Mouse (Mus musculus) retina, adult 2 months (tissue): ENCODE data around the gene Gda.

ENCODE experiments used
- DNase-seq: peaks from one replicate; pipeline ENCODE4 v3.0.0-alpha.2; 2012; ENCODE audit warnings: low read depth, low spot score

Gda gene

DNA sequence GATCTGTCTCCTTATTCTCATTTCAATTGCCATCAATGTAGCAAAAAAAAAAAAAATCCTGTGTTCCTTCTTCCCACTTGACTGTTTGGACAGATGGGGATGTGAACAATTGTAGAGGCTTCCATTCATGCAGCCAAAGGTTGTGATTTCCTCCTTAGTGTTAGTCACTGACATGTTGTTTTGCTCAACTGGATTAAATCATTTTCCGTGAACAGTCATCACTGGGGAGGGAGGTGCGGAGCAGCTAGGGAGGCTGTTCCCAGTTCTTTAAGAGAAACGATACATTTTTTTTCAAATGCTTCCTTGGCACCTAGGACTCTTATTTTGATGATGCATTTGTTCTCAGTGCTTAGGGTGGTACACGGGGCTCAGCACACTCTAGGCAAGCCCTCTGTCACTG is 15.8 kb downstream of the Gda start:
- DNase-seq, result no peak

DNA sequence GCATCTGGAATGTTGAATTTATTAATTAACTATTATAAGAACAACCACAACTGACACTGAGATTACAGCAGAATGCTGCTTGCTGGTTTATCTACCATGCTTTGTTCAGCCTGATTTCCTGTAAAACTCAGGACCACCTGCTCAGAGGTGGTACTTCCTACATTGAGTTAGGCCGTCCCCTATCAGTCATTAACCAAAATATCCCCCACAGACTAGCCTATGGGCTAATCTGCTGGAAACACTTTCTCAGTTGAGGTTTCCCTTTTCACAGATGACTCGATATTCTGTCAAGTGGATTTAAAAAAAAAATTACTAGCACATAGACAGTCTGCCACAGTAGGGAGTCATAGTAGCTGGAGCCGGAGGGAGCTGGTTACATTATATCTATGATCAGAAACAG is 31.5 kb downstream of the Gda start:
- no peak for DNase-seq

DNA sequence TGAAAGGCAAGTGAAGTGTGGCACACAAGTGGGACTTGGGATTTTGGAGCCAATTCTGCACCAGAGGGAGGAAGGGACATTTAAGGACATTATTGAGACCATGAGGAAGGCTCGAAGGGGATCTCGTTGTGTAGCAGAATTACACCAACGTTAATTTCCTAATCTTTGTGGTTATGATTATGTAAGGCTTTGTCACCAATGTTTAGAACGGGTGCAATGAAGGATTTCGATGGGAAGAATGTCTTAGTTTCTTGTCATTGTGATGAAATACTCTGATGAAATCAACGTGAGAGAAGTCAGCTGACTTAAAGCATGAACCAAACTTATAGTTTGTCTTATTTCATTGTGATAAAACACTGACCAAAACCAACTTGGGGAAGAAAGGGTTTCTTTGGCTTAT is 32.4 kb downstream of the Gda start:
- no peak for DNase-seq

DNA sequence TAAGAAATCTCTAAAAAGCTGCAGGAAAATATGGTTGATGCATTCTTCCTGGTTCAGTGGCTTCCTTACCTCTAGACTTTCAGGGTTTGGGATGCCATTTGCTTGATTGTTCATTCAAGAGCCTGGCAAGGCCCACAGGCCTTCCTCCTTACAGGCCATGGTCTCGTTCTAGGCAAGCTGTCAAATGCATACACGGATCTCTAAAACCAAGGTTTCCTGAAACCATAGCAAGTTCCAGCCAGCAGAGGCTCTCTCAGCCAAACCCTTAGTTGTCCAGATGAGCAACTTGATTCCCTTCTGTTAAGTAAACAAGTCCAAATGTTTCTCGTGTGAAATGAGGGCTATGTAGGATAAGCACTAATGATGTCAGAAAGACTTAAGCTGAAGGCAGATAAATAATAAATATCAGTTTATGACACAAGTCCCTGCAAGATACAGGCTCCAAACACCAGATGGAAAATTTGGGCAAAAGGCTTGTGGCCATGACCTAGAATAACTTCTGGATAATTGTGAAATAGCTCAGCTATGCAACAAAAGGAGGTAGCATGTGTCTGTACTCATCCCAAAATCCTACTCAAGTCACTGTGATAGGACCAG is 34.0 kb downstream of the Gda start:
- no peak for DNase-seq

DNA sequence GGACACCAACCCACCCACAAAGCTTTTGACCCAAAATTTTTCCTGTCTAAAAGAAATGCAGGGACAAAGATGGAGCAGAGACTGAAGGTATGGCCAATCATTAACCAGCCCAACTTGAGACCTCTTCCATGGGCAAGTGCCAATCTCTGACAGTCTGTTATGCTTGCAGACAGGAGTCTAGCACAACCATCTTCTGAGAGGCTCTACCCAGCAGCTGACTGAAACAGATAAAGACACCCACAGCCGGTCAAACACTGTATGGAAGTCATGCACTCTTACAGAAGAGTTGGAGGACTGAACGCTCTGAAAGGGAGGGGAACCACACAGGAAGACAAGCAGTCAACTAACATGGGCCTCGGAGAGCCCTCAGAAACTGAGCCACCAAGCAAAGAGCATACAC is 36.7 kb downstream of the Gda start:
- no peak for DNase-seq

DNA sequence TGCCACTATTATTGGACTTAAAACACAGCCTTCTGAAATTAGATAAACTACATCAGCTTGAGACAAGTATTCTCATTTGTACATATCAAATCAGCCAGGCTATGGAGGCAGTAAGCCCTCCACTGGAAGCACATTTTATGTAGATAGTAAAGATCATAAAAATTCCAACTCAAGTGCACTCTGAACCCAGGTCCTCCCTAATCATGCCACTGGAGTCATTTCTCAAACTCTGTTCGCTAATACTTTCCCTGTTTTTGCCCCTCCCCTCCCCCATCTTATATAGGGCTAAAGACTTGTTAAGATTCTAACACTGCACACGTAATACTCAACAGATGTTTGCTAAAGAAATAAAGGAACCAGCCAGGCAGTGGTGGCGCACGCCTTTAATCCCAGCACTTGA is 39.9 kb downstream of the Gda start:
- DNase-seq, result no peak

DNA sequence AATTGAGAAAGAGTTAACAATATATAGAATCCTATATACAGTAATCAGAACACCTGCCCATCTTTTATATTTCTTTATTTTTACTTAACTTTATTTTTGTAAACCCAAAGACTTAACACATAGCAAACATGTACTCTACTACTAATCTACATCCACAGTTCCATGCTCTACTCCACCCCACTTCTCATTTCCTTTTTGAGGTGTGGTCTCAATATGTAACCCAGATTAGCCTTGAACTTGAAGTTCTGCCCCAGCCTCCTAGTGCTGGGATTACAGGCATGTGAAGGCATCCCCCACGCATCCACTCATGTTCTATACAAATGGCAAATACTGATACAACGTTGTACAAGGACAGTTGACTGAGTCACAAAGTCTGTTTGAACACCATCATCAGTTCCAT is 40.4 kb downstream of the Gda start:
- DNase-seq, result no peak

DNA sequence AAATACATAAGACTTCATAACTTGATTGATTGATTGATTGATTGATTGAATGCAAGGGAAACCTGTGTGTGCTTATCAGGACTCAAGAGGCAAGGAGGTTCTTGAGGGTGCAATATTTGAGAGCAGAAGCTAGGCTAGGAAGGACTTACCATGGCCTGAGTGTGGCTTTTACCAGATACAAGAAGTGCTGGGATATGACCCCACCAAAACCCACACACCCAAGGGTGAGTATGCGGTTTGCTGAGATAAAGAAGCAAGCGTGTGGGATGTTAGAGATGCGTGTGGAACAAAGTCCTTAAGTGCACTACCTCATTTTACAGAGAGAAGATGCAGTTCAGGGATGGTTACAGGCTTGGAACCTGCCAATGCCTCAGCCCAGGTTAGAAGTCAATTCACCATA is 41.0 kb downstream of the Gda start:
- DNase-seq, result no peak

DNA sequence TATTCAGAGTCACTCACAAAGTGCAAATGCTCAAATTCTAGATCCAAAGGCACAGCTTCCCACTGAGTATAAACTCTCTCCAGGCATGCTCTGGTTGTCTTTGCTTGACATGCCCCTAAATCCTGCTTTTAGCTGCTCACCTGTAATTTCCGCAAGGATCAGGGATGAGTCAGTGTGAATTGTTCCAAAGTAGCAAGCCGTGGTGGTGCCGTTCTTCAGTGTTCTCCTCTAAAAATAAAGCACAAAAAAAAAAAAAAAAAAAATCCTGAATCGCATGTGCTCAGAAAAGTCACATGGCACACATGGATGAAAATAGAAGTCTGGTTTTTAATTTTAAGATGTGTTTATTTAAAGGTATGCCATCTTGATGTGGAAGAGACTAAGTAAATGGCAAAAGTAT is 47.9 kb downstream of the Gda start:
- DNase-seq, result no peak

DNA sequence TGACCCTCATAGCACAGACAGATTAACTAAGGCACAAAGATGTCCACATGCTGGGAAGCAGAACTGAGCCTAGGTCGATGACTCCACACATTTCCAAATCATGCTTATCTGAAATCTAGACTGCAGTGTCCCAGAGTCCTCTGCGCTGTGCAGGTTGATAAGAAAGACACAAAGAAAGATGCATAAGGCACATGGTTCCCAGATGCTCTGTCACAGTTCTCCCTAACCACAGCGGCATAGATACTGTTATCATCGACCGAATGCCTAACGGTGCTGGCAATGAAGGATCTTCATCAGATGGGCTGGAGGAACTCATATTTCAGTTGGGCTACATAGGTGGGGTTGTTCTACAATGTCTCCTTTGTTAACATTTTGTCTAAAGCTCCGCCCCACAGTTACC is 49.5 kb downstream of the Gda start:
- DNase-seq, result no peak

DNA sequence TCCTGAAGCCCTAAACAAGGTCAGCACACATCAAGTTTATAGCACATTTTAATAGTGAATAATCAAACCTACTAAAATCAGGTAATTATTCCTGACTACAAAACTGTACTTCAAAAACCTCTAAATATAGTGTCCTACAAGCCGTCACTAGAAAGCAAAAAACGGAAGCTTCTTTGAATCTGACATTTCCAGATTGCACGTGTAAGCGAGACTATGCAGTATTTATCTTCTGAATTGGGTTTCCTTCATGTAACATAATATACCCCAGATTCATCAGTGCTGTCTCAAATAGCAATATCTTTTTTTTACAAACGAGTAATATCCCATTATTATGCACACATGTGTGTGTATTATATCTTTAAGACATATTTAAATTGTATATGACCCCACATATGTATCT is 54.8 kb downstream of the Gda start:
- DNase-seq, result no peak

DNA sequence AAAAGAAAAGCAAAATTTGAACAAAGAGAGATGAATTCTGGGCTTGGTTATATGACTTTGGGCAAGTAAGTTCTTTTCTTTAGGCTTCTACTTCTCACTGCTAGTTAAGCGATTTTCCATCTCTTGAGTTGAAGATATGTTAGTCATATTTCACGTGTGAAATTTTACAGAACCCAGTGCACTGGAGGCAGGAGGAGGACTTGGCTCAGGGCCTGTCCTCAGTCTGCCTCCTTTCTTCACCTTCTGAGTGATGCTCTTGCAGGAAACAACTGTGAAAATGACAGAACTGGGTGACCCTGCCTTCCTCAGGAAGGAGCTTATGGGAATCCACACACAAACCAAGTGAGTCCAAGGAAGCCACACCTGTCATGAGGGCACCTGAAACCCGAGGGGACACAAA is 57.9 kb downstream of the Gda start:
- no peak for DNase-seq

DNA sequence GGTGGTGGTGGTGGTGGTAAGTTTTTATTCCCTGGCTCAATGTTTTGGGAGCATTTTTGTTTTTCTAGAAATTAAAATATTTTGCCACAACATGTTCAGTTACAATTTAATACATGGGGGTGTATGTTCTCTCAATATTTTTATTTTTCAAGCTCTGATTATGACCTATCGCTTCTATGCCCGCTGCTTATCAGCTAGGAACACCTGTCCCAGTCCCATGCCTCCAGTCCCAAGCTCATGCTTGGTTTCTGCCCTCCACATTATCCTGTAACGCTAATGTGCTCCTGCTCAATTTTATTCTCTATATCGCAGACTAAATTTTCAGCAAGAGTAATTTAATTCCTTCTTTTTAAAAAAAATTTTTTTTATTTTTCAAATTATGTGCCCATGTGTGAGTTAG is 64.1 kb downstream of the Gda start:
- DNase-seq, result no peak

DNA sequence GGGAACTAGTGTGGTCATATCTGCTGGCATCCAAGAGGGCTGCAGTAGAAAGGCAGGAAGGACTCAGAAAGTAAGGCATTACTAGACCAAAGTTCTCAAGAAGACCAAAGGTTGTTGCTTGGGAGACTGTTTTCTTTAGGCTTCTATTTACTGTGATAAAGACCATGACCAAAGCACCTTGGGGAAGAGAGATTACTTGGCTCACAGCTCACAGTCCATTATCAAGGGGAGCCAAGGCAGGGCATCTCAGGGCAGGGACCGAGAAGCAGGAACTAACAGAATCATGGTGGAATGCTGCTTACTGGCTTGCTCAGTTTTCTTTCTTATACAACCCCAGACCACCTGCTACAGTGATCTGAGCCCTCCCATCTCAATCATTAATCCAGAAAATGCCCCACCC is 65.9 kb downstream of the Gda start:
- no peak for DNase-seq

DNA sequence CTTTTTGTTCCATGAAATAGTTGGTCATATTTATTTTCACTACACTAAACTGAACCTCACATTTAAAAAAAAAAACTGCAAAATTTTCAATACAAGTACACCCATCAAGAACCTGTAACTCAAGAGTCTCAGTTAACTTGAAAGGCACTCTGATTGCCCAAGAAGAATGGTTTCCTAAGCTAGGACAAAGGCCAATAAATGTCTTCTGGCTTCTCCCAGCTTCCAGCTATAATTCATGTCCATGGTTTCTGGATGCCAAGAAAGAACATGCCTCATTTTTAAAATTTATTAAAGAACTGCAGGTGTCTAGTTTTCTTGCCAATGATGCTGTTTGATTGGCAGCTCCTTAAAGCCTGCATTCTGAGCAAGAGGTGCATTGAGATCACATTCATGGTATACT is 75.3 kb downstream of the Gda start:
- no peak for DNase-seq

DNA sequence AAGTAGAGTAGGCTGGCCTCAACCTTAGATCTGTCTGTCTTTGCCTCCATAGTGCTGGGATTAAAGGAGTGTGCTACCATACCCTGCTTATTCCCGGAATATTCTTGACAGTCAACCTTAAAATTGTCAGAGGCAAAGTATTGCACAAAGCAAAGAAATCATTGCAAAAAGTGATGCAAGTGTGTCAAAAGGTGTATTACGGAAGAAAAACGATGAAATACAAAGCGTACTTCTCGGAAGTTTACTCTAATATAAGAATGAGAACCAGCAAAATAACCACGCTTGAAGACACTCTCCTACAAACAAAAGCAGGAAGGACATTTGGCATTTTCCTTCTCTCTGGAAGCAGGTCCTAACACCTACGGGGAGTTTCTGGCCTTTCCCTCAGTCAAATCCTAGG is 76.9 kb downstream of the Gda start:
- DNase-seq, result no peak

DNA sequence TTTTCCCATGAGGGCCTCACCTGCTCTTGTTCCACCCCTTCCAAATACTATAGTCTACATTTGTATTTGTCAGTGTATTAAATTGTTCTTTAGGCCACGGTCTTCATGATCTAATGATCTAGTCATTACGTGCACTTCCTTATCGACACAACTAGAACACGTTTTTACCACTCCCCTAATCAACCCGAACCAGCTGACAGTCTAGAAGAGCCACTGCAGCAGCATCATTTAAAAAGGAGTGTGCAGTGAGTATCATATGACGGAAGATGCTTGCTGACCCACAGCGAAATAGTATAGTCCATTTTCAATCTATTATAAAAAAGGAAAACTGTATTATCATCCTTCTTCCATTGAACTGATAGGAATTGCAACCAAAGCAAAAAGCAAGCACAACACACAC is 82.3 kb downstream of the Gda start:
- DNase-seq, result no peak

DNA sequence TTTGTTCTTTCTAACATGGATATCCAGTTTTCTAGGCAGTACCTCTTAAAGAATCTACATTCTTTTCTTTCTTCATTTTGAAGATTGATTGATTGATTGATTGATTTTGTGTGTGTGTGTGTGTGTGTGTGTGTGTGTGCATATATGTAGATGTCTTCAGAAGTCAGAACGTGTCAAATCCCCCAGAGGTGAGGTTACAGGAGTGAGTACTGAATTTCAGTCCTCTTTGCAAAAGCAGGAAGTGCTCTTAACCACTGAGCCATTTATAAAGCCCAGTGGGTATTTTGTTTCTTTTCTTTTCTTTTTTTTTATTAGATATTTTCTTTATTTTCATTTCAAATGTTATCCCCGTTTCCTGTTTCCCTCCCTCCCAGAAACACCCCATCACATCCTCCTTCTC is 86.4 kb downstream of the Gda start:
- no peak for DNase-seq

DNA sequence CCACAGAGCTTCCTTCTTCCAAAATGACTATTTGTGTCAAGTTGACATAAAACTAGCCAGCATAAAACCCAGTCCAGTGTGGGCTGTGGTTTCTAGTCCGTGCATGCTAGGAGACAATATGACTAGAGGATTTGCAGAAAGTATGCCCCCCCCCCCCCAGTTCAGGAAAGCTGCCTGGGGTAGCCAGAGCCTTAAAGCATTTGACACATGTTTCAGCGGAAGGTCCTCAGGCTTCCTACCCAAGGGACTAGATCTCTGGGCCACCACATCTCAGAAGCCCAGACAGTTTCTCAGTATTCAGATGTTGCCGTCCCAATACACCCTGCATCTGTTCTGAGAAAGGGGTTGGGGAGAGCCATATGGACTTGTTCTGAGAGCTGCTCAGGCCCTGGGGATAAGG is 89.0 kb downstream of the Gda start:
- no peak for DNase-seq

DNA sequence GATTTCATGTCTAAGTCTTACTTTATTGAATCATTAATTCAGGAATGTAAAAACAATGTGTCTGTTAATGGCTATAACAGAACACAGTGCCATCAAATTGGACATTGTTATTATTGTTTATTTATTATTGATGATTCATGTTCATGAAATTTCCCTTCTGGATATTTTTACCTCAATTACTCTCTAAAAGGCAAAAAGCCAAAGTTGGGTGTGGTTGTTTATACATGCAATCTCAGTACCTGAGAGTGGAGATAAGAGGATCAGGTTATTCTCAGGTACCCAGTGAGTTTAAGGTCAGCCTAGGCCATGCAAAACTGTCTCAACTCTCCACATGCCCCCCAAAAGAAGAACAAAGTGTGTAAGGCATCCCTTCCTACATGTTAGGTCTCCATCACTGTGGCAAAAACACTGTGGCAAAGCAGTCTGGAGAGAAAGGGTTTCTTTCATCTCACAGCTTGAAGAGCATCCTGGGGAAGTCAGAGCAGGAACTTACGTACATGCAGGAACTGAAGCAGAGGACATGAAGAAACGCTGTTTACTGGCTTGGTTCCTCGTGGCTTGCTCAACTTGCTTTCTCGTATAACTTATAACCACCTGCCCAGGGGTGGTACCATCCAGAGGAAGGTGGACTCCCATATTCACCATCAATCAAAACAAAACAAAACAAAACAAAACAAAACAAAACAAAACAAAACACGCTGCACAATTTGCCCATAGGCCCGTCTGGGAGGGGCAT is 89.6 kb downstream of the Gda start:
- DNase-seq, result no peak

DNA sequence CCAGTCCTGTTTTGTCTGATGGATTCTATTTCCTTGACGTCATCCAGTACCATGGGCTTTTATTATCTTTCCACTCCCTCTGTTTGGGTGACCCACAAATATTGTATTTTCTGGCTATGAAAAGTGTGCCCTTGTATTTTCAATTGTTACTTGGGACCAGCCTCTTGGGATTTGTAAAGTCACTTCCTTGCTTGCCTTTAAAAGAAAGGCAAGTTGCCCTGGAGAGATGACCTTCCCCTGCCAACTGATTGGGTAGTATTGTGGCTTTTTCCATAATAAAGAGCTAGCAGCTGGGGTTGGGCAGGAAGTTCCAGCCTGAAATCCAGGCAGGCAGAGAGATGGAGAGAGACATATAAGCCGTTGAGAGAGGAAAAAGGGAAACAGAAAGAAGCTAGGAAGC is 91.5 kb downstream of the Gda start:
- DNase-seq, result no peak

DNA sequence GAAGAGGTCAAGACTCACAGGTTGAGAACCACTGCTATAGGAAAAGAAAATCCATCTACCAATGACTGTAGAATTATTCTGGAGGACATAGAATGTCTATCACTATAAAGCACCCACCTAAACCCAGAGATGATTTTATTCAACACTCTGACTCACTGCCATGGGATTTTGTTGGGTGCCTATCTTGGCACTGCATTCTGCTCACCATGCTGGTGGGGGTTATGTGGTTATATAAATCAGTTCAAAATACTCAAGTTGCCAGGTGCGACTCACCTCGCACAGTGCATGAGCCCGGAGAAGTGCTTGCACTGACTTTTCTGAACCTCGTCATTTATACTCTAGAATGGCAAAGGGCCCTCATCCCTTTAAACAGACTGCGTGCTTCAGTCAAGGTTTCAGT is 94.0 kb downstream of the Gda start:
- DNase-seq, result no peak

DNA sequence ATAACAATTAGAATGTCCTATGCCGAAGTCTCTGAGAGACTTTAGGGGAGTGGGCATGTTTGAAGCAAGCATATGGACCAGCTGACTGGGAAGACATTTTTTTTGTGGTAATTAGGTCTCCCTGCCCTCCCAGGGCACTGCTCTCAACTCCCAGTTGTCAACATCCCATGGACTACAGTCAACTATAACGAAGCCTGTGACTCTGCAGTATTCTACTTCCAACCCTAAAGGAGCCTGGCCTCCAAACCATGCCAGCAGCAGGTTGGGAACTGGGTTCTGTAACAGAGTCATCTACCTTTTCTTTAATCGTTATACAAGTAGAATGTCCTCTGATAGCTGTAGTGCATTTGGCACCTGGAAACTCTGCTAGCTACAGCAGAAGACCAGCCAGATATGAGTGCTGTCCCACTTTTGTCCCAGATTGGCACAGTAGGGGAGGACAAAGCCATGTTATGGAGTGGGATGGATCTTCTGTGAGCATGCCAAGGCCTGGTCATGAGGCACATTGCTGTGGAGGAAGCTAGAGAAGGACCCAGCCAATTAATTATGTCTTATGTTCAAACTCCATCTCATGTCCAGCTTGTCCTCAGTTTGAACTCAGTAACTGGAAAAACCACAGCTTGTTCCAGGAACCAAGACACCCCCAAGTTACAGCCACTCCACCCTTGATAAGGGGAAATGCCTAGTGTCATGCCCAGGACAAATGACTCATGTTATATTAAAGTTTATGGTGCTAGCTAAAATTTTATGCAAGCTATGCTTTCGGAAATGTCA is 96.6 kb downstream of the Gda start:
- no peak for DNase-seq
